Mouse (Mus musculus) natural killer cell, adult 2 months (primary cell): ENCODE measurements around the gene Riok1.

ENCODE experiments used
- DNase-seq, 2 experiments: peaks; one replicate each; pipeline ENCODE4 v3.0.0; 2022; ENCODE audit warnings: low spot score in 2 of 2

Riok1 gene

DNA sequence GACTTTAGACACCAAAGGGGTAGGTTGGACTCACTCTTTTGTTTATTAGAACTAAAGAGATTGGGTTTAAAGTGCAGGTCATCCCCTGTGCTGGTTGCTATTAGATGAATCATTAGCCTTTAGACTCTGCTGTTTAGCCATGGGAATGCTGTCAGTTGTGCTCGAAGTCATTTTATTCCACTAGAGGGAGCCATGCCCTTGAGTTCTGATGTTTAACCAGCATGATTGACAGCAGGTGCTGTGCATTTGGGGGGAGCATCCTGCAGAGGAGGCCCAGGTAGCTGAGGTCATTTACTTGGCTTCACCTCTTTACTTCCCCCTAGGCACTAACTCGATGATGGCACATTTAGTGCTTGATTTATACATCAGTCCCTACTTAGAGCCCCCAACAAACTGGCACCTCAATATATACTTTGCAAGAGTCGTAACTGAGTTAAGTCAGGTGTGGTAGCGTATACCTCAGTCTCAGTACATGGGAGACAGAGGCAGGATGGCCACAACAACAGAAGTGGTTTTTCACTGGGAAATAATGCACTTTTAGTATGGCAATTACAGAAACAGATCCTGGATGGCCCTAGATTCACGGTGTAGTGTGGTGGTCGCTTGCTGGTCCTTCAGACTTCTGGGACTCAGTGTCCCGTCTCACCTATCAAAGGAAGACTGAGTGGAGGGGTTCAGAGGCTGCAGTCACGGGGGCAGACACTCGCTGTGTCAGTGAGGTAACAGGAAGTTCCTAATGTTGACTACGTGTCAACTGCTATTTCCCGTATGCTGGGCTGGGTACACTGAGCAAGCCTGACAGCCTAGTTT lies 28.3 kb downstream of the Riok1 start:
- DNase-seq = peak; percentile 36 to 52

DNA sequence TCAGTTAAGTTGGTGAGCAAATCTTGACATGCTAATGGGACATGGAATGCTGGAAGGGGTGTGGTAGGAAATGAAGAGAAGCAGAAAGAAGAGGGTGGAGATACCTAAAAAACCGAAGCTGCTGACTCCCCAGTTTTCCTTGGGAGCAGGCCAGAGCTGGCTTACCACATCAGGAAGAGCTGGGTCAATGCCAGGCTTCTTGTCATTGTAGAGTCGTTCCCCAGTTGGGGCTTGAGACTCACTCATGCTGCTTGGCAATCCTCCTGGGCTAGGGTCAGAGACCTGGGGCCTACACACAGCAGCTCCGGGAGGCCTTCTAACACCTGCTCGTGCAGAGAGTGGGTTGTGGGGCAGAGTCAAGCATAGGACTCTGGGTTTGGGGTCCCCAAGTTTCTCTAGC lies 34.1 kb downstream of the Riok1 start:
- DNase-seq = no peak

DNA sequence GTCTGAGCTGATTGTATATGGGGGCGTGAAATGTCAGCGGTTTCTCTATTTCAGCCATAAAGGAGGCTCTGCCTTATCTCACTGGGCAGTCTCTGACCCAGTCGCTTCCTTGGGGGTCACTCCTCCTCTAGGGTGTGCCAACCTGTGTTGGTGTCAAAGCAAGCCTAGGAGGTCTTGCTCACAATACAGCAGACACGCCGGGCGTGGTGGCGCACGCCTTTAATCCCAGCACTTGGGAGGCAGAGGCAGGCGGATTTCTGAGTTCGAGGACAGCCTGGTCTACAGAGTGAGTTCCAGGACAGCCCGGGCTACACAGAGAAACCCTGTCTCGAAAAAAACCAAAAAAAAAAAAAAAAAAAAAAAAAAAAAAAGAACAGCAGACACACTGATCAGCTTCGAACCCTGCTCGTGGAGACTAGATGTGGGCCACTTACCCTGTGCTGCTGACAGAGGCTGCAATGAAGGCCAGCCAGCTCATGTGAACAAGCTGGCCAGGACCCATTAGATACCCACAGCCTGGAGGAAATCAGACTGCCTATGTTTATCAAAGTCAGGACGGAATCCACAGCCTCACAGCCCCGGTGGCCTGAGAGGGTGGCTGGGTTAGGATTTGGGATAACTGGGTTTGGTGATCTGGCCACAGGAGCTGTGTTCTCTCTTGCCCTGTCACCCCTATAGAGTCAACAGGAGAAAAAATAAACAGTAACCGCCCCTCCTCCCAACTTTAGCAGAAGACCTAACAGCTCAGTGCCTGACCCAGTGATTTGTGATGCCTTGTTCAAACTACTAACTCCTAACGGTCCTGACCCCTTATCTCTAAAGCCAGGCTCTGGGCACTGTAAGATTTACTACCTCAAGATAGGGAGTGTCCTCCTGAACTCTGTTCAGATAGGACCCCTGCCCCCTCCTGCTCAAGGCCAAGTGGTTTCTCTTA lies 36.8 kb downstream of the Riok1 start:
- no peak for DNase-seq

DNA sequence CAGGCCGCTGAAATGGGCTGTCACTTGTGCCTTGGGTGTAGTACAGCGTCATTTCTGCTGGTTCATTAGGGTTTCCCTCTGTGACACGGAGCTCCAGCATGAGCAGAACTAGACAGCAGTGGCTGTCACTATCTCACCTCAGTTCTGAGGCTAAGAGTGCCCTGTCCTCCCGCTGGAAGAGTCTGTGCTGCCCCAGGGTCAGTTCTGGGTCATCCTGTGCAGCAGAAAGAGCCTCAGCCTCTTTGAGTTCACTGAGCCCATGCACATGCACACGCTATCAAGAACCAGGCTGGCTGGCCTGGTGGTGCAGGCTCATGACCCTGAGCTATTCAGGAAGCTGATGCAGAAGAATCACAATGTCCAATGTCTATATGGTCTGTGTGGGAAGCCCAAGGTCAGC lies 37.6 kb downstream of the Riok1 start:
- no peak for DNase-seq

DNA sequence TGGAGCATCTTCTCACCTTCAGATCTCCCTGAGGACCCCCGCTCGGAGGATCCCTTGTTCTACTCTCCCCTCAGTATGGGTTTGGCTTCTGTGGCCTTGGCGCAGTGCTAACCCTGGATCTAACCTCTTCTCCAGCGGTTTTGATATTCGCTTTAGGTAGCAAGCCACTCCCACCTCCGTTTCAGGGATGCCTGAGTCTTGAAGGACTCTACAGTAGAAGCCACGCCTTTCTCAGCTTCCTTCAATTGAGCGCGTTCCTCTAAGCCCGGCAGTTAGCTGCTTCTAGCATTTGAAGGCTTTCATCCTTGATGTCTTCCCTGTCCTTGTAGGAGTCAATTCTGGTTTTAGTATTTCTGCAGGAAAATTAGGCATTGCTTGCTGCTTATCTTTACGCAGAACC lies 40.3 kb downstream of the Riok1 start:
- no peak for DNase-seq

DNA sequence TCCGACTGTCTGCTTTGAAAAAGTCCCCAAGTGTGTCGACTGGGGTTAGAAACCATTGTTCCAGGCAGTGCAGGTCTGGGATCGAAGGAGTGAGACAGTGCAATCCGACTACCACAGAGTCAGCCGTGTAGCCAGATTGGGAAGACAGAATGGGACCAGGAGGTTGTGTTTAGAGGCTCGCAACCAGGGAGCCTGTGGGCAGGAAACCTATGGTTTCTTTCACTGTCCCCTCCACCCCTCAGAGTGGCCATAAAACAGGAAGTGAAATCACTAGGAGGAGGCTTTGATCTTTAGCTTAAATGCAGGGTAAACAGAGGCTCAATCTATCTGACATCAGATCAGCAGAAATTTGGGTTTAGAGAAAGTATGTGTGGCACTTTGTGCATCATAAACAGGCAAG lies 42.0 kb downstream of the Riok1 start:
- no peak for DNase-seq

DNA sequence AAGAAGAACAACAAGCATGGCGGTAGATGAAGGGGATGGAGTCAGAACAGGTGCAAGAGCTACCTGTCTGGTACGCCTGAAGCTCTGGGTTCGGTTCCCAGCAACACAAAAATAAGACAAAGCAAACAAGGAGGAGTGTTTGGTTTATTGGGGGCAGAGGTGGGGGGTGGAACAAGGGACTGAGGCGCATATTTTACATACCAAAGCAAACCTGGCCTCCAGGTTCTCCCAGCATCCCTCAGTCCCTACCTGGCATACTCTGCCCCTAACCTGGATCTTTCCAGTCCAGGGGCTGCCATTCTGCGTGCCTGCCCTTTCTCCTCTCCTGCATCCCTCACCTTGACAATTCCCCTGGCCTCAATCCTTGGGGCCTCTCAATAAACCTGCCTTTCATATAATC lies 42.6 kb downstream of the Riok1 start:
- no peak for DNase-seq

DNA sequence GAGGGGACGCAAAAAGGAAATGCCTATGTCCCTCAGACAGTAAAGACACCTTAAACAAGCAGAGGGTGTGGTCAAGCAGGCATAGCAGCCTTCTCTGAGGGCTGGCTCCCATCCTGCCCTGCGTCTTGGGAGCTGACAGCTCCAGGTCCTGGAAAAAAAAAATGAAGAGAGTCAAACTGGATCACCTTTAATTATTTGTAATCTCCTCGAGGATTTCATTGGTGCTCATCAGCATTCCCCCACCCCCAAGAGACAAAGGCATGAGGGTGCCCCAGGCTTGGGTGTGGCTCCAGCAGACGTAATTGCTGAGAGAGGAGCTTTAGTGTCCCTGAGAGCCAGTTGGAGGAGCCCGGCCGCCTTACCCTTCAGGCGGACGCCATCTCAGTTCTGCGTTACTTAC lies 43.2 kb downstream of the Riok1 start:
- no peak for DNase-seq

DNA sequence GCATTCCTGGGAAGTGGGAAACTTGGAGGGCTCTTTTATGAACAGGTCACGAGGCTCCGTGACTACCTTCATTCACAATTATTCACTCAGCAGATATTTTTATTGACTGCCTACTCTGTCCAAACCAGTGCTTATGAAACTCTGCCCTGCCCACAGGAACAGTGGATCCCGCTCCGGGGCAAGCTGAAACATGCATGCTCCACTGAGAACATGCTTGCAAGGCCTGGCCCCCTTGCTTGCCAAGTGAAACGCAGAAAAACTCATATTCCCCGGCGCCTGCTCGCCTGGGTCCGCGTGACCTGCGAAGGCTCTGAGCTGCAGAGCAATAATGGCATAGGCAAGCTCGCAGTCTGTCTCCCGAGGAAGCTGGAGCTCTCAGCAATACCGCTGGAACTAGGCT lies 43.9 kb downstream of the Riok1 start:
- DNase-seq = no peak

DNA sequence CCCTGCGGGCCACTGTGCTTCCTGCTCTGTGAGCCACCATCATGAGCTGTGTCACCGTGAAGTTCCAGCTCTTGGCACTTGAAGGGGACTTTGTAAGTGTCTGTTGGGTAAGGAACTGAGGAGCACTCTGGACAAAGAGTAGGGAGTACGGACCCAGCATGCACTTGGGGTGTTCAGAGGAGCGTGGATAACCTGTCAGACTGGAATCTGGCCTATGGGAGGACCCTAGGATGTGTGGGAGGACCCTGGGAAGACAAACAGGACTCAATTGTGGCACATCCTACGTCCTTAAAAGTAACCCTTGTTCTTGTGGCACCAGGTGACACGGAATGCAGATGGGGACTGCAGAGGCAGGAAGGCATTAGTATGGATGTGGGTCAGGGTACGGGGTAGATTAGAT lies 44.4 kb downstream of the Riok1 start:
- no peak for DNase-seq

DNA sequence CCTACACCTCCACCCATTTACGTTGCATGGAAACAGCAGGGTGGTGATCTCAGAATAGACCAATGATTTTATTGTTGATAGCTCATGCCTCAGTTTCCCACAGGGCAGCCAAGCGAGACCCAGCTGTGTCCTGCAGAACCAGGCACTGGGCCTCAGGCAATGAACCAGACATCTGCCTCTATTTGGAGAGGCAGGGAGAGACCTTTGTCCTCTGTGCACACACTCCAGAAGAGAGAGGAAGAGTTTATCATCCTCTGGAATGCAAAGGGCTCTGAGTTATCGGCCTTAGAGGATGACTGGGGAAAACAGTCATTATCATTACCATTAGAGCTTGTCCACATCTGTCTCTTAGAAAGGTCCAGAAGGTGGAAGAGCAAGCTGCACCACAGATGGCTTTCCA lies 49.9 kb downstream of the Riok1 start:
- DNase-seq = no peak

DNA sequence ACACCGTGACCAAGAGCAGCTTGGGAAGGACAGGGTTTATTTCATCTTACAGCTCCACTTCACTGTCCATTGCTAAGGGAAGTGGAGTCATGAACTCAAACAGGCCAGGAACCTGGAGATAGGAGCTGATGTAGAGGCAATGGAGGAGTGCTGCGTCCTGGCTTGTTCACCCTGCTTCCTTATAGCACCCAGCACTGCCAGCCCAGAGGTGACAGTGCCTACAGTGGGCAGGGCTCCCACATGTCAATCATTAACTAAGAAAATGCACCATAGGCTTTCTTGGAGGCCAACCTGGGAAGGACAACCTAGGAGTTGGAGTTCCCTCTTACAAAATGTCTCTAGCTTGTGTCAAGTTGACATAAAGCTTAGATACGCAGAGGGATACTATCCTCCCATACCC lies 51.2 kb downstream of the Riok1 start:
- no peak for DNase-seq

DNA sequence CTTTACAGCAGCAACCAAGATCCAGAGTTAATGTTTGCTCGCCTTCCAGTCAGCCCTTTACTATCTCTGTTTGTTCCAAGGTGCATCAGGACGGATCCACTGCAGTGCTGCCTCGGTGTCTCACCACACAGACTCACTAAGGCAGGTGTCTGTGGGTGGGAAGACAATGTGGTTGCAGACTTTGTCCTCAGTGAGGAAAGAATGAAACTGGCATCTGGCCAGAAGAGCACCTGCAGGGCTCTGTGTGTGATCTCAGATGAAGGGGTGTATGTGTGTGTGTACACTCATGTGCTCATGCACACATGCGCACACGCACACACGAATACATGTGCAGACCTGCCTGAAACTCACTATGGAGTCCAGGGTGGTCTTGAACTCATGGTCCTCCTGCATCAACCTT lies 52.7 kb downstream of the Riok1 start:
- DNase-seq = no peak

DNA sequence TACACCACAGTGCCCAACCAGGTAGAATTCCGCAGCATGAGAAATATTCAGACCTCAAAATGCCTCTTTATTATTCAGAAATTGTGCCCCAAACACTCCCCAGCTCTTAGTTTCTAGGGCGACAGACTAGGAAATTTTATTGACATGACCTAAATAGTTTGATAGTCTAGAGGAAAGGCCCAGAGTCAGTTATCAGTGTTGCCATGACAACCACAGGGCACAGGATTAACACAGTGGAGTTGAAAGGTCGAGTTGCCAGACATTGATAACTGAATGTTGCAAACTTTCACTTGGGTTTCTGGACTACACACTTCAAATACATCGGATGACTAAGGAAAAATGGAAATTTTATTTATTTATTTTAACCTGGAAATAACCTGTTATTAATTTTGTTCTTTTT lies 53.1 kb downstream of the Riok1 start:
- no peak for DNase-seq

DNA sequence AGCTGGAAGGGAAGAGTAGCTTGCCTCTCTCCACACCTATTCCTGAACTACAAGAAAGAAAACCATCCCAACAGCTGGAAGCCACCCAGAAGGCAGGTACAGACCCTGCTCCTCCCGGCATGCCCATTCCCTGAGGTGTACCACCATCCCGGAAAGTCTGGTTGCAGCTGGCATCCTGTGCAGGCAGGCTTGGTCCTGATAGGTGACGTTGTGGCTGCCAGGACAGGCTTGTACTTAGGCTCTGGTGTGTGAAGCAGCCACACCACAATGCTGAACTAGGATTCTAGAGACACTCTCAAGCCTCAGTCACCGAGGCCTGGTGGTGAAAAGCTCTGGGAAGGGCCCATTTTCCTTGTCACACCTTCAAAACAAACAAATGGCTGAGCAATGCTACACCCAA lies 59.4 kb downstream of the Riok1 start:
- DNase-seq = no peak

DNA sequence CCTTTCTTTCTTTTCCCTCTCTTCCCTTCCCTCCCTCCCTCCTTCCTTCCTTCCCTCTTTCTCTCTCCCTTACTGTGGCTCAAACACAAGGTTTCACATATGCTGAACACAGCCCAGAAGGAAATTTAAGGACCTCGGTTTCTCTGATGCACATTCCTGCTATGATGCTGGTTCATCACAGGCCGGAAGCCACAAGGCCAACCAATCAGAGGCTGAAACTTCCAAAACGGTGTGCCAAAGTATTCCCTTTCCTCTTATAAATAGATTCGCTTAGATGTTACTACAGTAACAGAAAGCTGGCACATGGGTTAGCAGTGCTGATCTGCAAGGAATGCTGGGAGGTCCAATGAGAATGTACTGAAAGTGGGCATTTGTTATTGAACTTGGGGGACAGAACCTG lies 66.6 kb downstream of the Riok1 start:
- DNase-seq = no peak

DNA sequence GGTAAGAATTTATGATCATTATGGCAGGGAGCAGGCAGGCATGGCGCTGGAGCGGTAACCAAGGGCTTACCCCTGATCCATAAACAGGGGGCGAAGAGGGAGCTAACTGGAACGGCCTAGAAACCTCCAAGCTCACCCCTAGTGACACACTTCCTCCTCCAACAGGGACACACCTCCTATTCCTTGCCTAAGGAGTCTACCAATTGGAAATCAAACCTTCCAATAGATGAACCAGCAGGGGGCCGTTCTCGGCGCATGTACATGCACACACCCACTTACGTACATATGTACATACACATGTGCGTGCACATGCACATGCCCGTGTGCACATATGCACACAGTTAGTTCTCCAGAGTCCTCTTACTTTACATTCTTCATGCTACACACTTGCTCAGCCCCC lies 67.7 kb downstream of the Riok1 start:
- no peak for DNase-seq

DNA sequence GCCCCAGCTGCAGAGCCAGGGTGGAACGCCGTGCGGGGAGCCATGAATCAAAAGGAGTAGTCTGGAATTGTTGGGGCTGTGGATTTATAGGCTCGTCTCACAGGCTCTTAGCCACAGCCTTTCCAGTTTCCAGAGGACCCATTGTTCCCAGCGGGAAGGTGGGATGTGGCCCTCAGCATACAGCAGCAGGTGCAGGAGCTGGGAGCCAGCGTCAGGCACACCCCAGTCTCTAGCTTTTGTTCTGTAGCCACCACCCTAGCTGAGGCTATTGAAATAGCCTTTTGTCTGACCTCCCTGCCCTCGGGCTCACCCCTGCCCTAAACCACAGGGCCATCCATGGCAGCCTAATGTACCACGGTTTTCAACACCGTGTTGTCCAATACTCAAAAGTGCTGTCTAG lies 72.3 kb downstream of the Riok1 start:
- DNase-seq = no peak
